Mouse (Mus musculus) heart, adult 2 months (tissue): ENCODE results near the gene Kcnmb2.

Experiments used
- CTCF ChIP-seq: fragments of 200-600 bp; IDR thresholded peaks from 2 replicates; pipeline ENCODE4 v1.8.1; 2022; ENCODE audit warnings: antibody characterized with exemption, mild to moderate bottlenecking, moderate library complexity
- EP300 ChIP-seq: fragments of 200-500 bp; IDR thresholded peaks from 2 replicates; pipeline ENCODE4 v1.6.1; 2011; ENCODE audit warnings: low read depth, low read length, control low read depth; ENCODE audit not compliant: insufficient read depth
- POLR2A ChIP-seq: fragments of 200-500 bp; IDR thresholded peaks from 2 replicates; pipeline ENCODE4 v1.6.1; 2011; ENCODE audit warnings: mild to moderate bottlenecking, low read depth, low read length, control low read depth; ENCODE audit not compliant: insufficient read depth

- TF ChIP-seq POLR2A (no peak), CTCF (no peak), EP300 (no peak)
Observed at GRCm38 (mm10) chr3:32067004-32067935, 165.0 kb downstream of the Kcnmb2 start.
